Mouse (Mus musculus) lung, adult 2 months (tissue): ENCODE measurements around the gene Adgrl4.
A peak's percentile ranks its signal among the peaks of the same experiment; 100 is the strongest.

ENCODE experiments used
- CTCF ChIP-seq: fragments of 200-500 bp; IDR thresholded peaks from 2 replicates; pipeline ENCODE4 v1.5.1; 2011; ENCODE audit warnings: mild to moderate bottlenecking, low read length, control low read depth; ENCODE audit not compliant: insufficient read depth
- POLR2A ChIP-seq: fragments of 200-500 bp; IDR thresholded peaks from 2 replicates; pipeline ENCODE4 v1.6.1; 2011; ENCODE audit warnings: low read depth, mild to moderate bottlenecking, control low read depth, low read length, borderline replicate concordance; ENCODE audit errors: extremely low read depth

- TF ChIP-seq CTCF, result peak; percentile 34; the same call in 1 of the 2 replicates
- TF ChIP-seq POLR2A, result no peak
Measured at GRCm38 (mm10) chr3:151566629-151567028, 128.9 kb downstream of the Adgrl4 start.
